Mouse (Mus musculus) CH12.LX (cell line): ENCODE measurements around the gene Kcnh3. TPM values are rescaled to one million over a fixed set of nuclear protein-coding genes. Genes with fewer than 3 reads are reported as not detected.

Experiments
- DNase-seq: peaks from one replicate; pipeline ENCODE4 v3.0.0-alpha.2; 2013; ENCODE audit errors: extremely low read depth
- H3K27ac ChIP-seq: 2 replicates; pipeline ENCODE4 v1.5.1; 2012; ENCODE audit warnings: low read depth, mild to moderate bottlenecking, control low read depth, moderate library complexity; ENCODE audit not compliant: insufficient read depth
- H3K27me3 ChIP-seq: replicated peaks from 2 replicates; pipeline ENCODE3; 2012; ENCODE audit warnings: inconsistent platforms
- H3K36me3 ChIP-seq, 2 experiments: replicated peaks in 1 of 2; 2 replicates each; pipeline versions ENCODE3 to v1.6.1; 2012; ENCODE audit warnings: inconsistent platforms in 1 of 2, low read length in 1 of 2, mild to moderate bottlenecking in 1 of 2, mixed read lengths in 1 of 2, moderate library complexity in 1 of 2; ENCODE audit not compliant: control insufficient read depth in 1 of 2, insufficient read depth in 1 of 2
- H3K4me1 ChIP-seq, 2 experiments: 2 replicates each; pipeline ENCODE4 v1.6.1; 2012; ENCODE audit warnings: inconsistent platforms in 1 of 2, moderate library complexity in 1 of 2; ENCODE audit not compliant: insufficient read depth in 2 of 2, control insufficient read depth in 1 of 2
- H3K4me2 ChIP-seq: 2 replicates; pipeline ENCODE4 v1.6.1; 2012; ENCODE audit warnings: low read depth, mild to moderate bottlenecking, control low read depth; ENCODE audit not compliant: poor library complexity, insufficient read depth, severe bottlenecking
- H3K4me3 ChIP-seq, 3 experiments: fragments of 150-350 bp in 1 of 3; sonication (generic) in 1 of 3; replicated peaks in 1 of 3; 2 replicates each; pipeline versions ENCODE3 to v1.5.1; 2011 to 2012; ENCODE audit warnings: low read depth in 2 of 3, low read length in 2 of 3, mild to moderate bottlenecking in 2 of 3, moderate library complexity in 2 of 3, control low read depth in 1 of 3, improper control_type of control experiment in 1 of 3, inconsistent platforms in 1 of 3, mixed read lengths in 1 of 3; ENCODE audit not compliant: poor library complexity in 1 of 3
- H3K79me2 ChIP-seq: replicated peaks from 2 replicates; pipeline ENCODE4 v1.6.1; 2012; ENCODE audit warnings: mild to moderate bottlenecking, moderate library complexity; ENCODE audit not compliant: control insufficient read depth, poor library complexity, insufficient read depth, severe bottlenecking; ENCODE audit errors: extremely low read depth
- H3K9ac ChIP-seq: 2 replicates; pipeline ENCODE4 v1.6.1; 2012; ENCODE audit warnings: low read depth, mild to moderate bottlenecking, control low read depth, moderate library complexity; ENCODE audit not compliant: insufficient read depth
- H3K9me3 ChIP-seq: replicated peaks from 2 replicates; pipeline ENCODE3; 2012; ENCODE audit warnings: low read length, inconsistent platforms, mixed read lengths
- BHLHE40 ChIP-seq: IDR thresholded peaks from 2 replicates; pipeline ENCODE4 v1.6.1; 2011; ENCODE audit warnings: mild to moderate bottlenecking, low read depth, low read length, improper control_type of control experiment
- CHD2 ChIP-seq: IDR thresholded peaks from 2 replicates; pipeline ENCODE4 v1.6.1; 2011; ENCODE audit warnings: low read length, improper control_type of control experiment
- CTCF ChIP-seq, 2 experiments: IDR thresholded peaks in 1 of 2; conservative IDR thresholded peaks in 1 of 2; 2 replicates each; pipeline ENCODE4 v1.5.1; 2011 to 2012; ENCODE audit warnings: low read depth in 2 of 2, low read length in 2 of 2, improper control_type of control experiment in 1 of 2, inconsistent platforms in 1 of 2, mild to moderate bottlenecking in 1 of 2, moderate library complexity in 1 of 2
- ELF1 ChIP-seq: IDR thresholded peaks from 2 replicates; pipeline ENCODE4 v1.6.1; 2014; ENCODE audit warnings: low read depth, mild to moderate bottlenecking, inconsistent platforms, low read length, improper control_type of control experiment
- EP300 ChIP-seq: IDR thresholded peaks from 2 replicates; pipeline ENCODE4 v1.6.1; 2011; ENCODE audit warnings: low read length, improper control_type of control experiment
- ETS1 ChIP-seq: conservative IDR thresholded peaks from 2 replicates; pipeline ENCODE4 v1.6.1; 2012; ENCODE audit warnings: low read depth, mild to moderate bottlenecking, inconsistent platforms, low read length, improper control_type of control experiment, moderate library complexity
- GABPA ChIP-seq: IDR thresholded peaks from 2 replicates; pipeline ENCODE4 v1.6.1; 2012; ENCODE audit warnings: low read depth, low read length, improper control_type of control experiment, inconsistent platforms; ENCODE audit not compliant: insufficient replicate concordance
- IRF4 ChIP-seq: IDR thresholded peaks from 2 replicates; pipeline ENCODE4 v1.6.1; 2014; ENCODE audit warnings: low read depth, mild to moderate bottlenecking, inconsistent platforms, low read length, improper control_type of control experiment
- JUN ChIP-seq: IDR thresholded peaks from 2 replicates; pipeline ENCODE4 v1.6.1; 2011; ENCODE audit warnings: low read depth, mild to moderate bottlenecking, low read length, improper control_type of control experiment, moderate library complexity; ENCODE audit not compliant: insufficient read depth
- JUND ChIP-seq: conservative IDR thresholded peaks from 2 replicates; pipeline ENCODE4 v1.6.1; 2011; ENCODE audit warnings: low read depth, low read length, improper control_type of control experiment
- KAT2A ChIP-seq: IDR thresholded peaks from 2 replicates; pipeline ENCODE4 v1.6.1; 2012; ENCODE audit warnings: low read length, improper control_type of control experiment, inconsistent platforms; ENCODE audit not compliant: insufficient replicate concordance
- MAX ChIP-seq: IDR thresholded peaks from 2 replicates; pipeline ENCODE4 v1.6.1; 2011; ENCODE audit warnings: low read length, improper control_type of control experiment
- MAZ ChIP-seq: IDR thresholded peaks from 2 replicates; pipeline ENCODE4 v1.6.1; 2012; ENCODE audit warnings: low read depth, mild to moderate bottlenecking, inconsistent platforms, low read length, improper control_type of control experiment, moderate library complexity
- MEF2A ChIP-seq: IDR thresholded peaks from 2 replicates; pipeline ENCODE4 v1.6.1; 2014; ENCODE audit warnings: low read depth, mild to moderate bottlenecking, inconsistent platforms, low read length, improper control_type of control experiment, borderline replicate concordance
- MXI1 ChIP-seq: IDR thresholded peaks from 2 replicates; pipeline ENCODE4 v1.6.1; 2011; ENCODE audit warnings: mild to moderate bottlenecking, low read depth, low read length, improper control_type of control experiment
- MYC ChIP-seq: IDR thresholded peaks from 2 replicates; pipeline ENCODE4 v1.6.1; 2011; ENCODE audit warnings: low read depth, mild to moderate bottlenecking, improper control_type of control experiment, low read length
- NELFE ChIP-seq: IDR thresholded peaks from 2 replicates; pipeline ENCODE4 v1.6.1; 2011; ENCODE audit warnings: low read depth, low read length, improper control_type of control experiment
- NRF1 ChIP-seq: IDR thresholded peaks from 2 replicates; pipeline ENCODE4 v1.6.1; 2014; ENCODE audit warnings: low read depth, mild to moderate bottlenecking, inconsistent platforms, low read length, improper control_type of control experiment, moderate library complexity
- PAX5 ChIP-seq: IDR thresholded peaks from 2 replicates; pipeline ENCODE4 v1.6.1; 2012; ENCODE audit warnings: low read length, inconsistent platforms, mixed read lengths
- POLR2A ChIP-seq: IDR thresholded peaks from 2 replicates; pipeline ENCODE4 v1.6.1; 2011; ENCODE audit warnings: low read depth, mild to moderate bottlenecking, improper control_type of control experiment, low read length
- POLR2AphosphoS2 ChIP-seq: IDR thresholded peaks from 2 replicates; pipeline ENCODE4 v1.6.1; 2011; ENCODE audit warnings: low read depth, low read length, improper control_type of control experiment
- RAD21 ChIP-seq: IDR thresholded peaks from 2 replicates; pipeline ENCODE4 v1.6.1; 2011; ENCODE audit warnings: low read depth, mild to moderate bottlenecking, low read length, improper control_type of control experiment, moderate library complexity
- SIN3A ChIP-seq: IDR thresholded peaks from 2 replicates; pipeline ENCODE4 v1.6.1; 2012; ENCODE audit warnings: low read length, improper control_type of control experiment, inconsistent platforms
- SMC3 ChIP-seq: IDR thresholded peaks from 2 replicates; pipeline ENCODE4 v1.6.1; 2011; ENCODE audit warnings: low read depth, low read length, improper control_type of control experiment
- TBP ChIP-seq: conservative IDR thresholded peaks from 2 replicates; pipeline ENCODE4 v1.6.1; 2011; ENCODE audit warnings: low read depth, low read length, improper control_type of control experiment
- UBTF ChIP-seq: IDR thresholded peaks from 2 replicates; pipeline ENCODE4 v1.6.1; 2012; ENCODE audit warnings: low read depth, mild to moderate bottlenecking, inconsistent platforms, low read length, improper control_type of control experiment, moderate library complexity
- USF1 ChIP-seq: IDR thresholded peaks from 2 replicates; pipeline ENCODE4 v1.6.1; 2014; ENCODE audit warnings: low read depth, mild to moderate bottlenecking, inconsistent platforms, low read length, improper control_type of control experiment
- USF2 ChIP-seq: conservative IDR thresholded peaks from 2 replicates; pipeline ENCODE4 v1.6.1; 2011; ENCODE audit warnings: low read depth, low read length, improper control_type of control experiment
- ZNF384 ChIP-seq: IDR thresholded peaks from 2 replicates; pipeline ENCODE4 v1.6.1; 2012; ENCODE audit warnings: low read depth, low read length, improper control_type of control experiment, inconsistent platforms
- dilution Hi-C: fragments of 300-500 bp; cut with MboI; formaldehyde crosslinking; loops from 2 replicates; pipeline ENCODE4 v1.14.3; 2020; ENCODE audit warnings: low sequenced_read_pairs; ENCODE audit not compliant: extremely low pct_unique_long_range_greater_than_20kb, extremely low pct_ligation_motif_present
- in situ Hi-C: fragments of 300-500 bp; cut with MboI; formaldehyde crosslinking; loops from 3 replicates; pipeline ENCODE4 v1.14.3; 2019; ENCODE audit warnings: low sequenced_read_pairs, low pct_ligation_motif_present, low pct_unique_long_range_greater_than_20kb, mixed read lengths
- polyA plus RNA-seq: library from polyadenylated mRNA; unstranded; fragments of >175 nt; gene quantifications from 2 replicates; pipeline ENCODE4 v1.2.1, GENCODE M21; 2012; ENCODE audit warnings: low read depth; ENCODE audit not compliant: insufficient read length
- total RNA-seq, 2 experiments: library from RNA; depleted of rRNA; stranded (reverse); fragments of 300-350 nt in 1 of 2; fragments of >200 nt in 1 of 2; gene quantifications; 2 replicates each; pipeline ENCODE4 v1.2.3; 2012 to 2014

Gene Kcnh3
- total and polyA plus RNA-seq, 3 experiments: not detected

DNA sequence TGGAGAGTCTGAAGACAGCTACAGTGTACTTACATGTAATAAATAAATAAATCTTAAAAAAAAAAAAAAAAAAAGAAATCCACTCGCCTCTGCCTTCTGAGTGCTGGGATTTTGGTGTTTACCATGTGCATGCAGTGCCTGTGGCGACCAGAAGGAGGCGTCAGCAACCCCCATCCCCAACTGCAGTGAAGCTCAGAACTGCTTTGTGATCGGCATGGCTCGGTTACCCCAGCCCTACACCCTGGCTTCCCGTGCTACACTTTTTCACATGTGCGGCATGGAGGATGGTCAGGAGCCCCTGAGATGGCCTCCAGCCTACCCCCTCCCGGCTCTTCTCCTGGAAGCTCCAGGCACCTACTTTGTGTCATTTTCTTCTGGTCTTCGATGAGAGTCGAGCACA, 58.8 kb downstream of the Kcnh3 start:
- H3K79me2 ChIP-seq: no peaks in the 10 kb centered on the region
- H3K36me3 ChIP-seq: no peaks in the 10 kb centered on the region
- H3K27ac ChIP-seq: no peak overlapping the region
- H3K4me2 ChIP-seq: no peak overlapping the region
- H3K9ac ChIP-seq: no peak overlapping the region
- peaks cover 64% of the 10 kb centered on the region for H3K27me3 ChIP-seq
- in situ Hi-C loops (no loop called here), dilution Hi-C loops (no loop called here)
- DNase-seq: peak; percentile 39
- H3K9me3 ChIP-seq: no peaks in the 10 kb centered on the region
- H3K4me1 ChIP-seq: peaks cover 13 to 15% of the 10 kb centered on the region in 2 experiments
- H3K4me3 ChIP-seq: no peak overlapping the region
- no peak for TF ChIP-seq ELF1
- TF ChIP-seq POLR2A: no peak
- TF ChIP-seq POLR2AphosphoS2: no peak
- no peak for TF ChIP-seq PAX5
- no peak for TF ChIP-seq JUND
- peak; percentile 42 to 70 for TF ChIP-seq CTCF (conservative IDR thresholded peaks at IDR 0.05 in 1 of 2, IDR thresholded peaks at IDR 0.05 in 1 of 2; ENCODE audit: low read depth in 2 of 2, low read length in 2 of 2)
- peak; percentile 19; the same call in 1 of the 2 replicates for TF ChIP-seq ZNF384
- no peak for TF ChIP-seq CHD2
- peak; percentile 59 for TF ChIP-seq SMC3
- no peak for TF ChIP-seq JUN
- no peak for TF ChIP-seq NRF1
- peak; percentile 32 for TF ChIP-seq RAD21
- no peak for TF ChIP-seq MYC
- no peak for TF ChIP-seq GABPA
- TF ChIP-seq ETS1: no peak
- no peak for TF ChIP-seq SIN3A

DNA sequence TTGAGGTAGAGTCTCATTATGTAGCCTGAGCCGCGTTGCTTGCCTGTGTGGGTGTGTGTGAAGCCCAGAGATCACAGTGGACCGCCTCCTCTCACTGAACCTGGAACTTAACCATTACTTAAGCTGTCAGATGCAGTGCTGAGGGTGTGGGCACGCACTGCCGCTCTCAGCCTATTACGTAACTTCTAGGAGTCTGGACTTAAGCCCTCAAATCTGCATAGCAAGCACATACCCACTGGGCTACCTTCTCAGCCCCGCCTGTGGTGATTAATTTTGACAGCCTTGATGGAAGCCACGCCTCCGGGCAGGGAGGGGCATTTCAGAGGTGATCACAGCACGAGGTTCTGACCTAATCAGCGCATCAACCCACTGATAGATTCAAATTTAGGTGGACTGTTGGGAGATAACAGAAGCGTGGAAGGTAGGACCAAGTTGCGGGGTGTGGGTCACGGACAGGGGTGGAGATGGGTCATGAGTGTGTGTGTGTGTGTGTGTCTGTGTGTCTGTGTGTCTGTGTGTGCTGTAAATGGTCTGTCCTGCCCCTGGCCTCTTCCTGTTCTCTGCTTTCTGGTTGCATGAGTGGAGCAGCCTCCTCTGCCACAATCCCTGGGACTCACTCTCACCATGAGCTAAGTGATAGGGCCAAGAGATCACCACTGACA, 60.0 kb downstream of the Kcnh3 start:
- Histone ChIP-seq H3K4me3 (no peak overlapping the region), H3K79me2 (no peaks in the 10 kb centered on the region)
- TF ChIP-seq UBTF (no peak), KAT2A (no peak), USF2 (no peak), MYC (0 out of 2 replicates have a peak, but pooled peaks have one; percentile 14), SMC3 (no peak), MAZ (0 out of 2 replicates have a peak, but pooled peaks have one; percentile 51), CHD2 (no peak), NELFE (no peak), IRF4 (no peak), SIN3A (no peak), MAX (0 out of 2 replicates have a peak, but pooled peaks have one; percentile 35), MXI1 (peak; percentile 34; the same call in 1 of the 2 replicates), MEF2A (no peak), USF1 (no peak), BHLHE40 (no peak), JUN (no peak), EP300 (no peak), JUND (no peak), RAD21 (no peak), GABPA (no peak), TBP (no peak)
- TF ChIP-seq, all 38 proteins: peak for 4
- Histone ChIP-seq H3K27ac (no peak overlapping the region), H3K4me1 (peaks cover 13 to 15% of the 10 kb centered on the region in 2 experiments), H3K9me3 (no peaks in the 10 kb centered on the region), H3K9ac (no peak overlapping the region), H3K27me3 (peaks cover 56% of the 10 kb centered on the region), H3K4me2 (peak overlapping the region; percentile 17; the same call in 1 of the 2 replicates), H3K36me3 (no peaks in the 10 kb centered on the region)
- dilution Hi-C loops: no loop called here
- in situ Hi-C loops: no loop called here
- DNase-seq: peak; percentile 69
